Mouse (Mus musculus) ES-E14 (cell line): ENCODE results near the gene Slc10a7. TPM values are rescaled to one million over a fixed set of nuclear protein-coding genes. Genes with fewer than 3 reads are reported as not detected.

Experiments used
- DNase-seq: peaks from one replicate; pipeline ENCODE4 v3.0.0-alpha.2; 2013; ENCODE audit warnings: low read depth, low spot score
- H3K27ac ChIP-seq: 2 replicates; pipeline ENCODE4 v1.5.1; 2012; ENCODE audit warnings: low read depth, mild to moderate bottlenecking, low read length, moderate library complexity, mixed read lengths; ENCODE audit not compliant: poor library complexity, insufficient read depth, severe bottlenecking
- H3K36me3 ChIP-seq: 2 replicates; pipeline ENCODE4 v1.6.1; 2012; ENCODE audit warnings: mild to moderate bottlenecking, low read length, moderate library complexity, mixed read lengths; ENCODE audit not compliant: control insufficient read depth, poor library complexity, insufficient read depth, severe bottlenecking
- H3K4me1 ChIP-seq, 2 experiments: fragments of 150-350 bp in 1 of 2; sonication (generic) in 1 of 2; 2 replicates each; pipeline ENCODE4 v1.6.1; 2012; ENCODE audit warnings: low read length in 2 of 2, mild to moderate bottlenecking in 1 of 2, mixed read lengths in 1 of 2; ENCODE audit not compliant: control insufficient read depth in 2 of 2, insufficient read depth in 2 of 2, poor library complexity in 1 of 2
- H3K4me3 ChIP-seq, 2 experiments: fragments of 150-350 bp in 1 of 2; sonication (generic) in 1 of 2; 2 replicates each; pipeline ENCODE4 v1.5.1; 2012; ENCODE audit warnings: low read length in 2 of 2, low read depth in 1 of 2, mild to moderate bottlenecking in 1 of 2, mixed read lengths in 1 of 2; ENCODE audit not compliant: insufficient read depth in 1 of 2, poor library complexity in 1 of 2, severe bottlenecking in 1 of 2
- H3K9ac ChIP-seq: 2 replicates; pipeline ENCODE4 v1.6.1; 2012; ENCODE audit warnings: low read depth, mild to moderate bottlenecking, low read length, mixed read lengths; ENCODE audit not compliant: poor library complexity, insufficient read depth, severe bottlenecking
- H3K9me3 ChIP-seq: fragments of 150-350 bp; sonication (generic); 2 replicates; pipeline ENCODE4 v1.6.1; 2012; ENCODE audit warnings: low read depth, mild to moderate bottlenecking, low read length; ENCODE audit not compliant: control insufficient read depth, insufficient read depth
- CHD2 ChIP-seq: IDR thresholded peaks from 2 replicates; pipeline ENCODE4 v1.6.1; 2014; ENCODE audit warnings: mild to moderate bottlenecking, low read depth, low read length, inconsistent platforms
- HCFC1 ChIP-seq: IDR thresholded peaks from 2 replicates; pipeline ENCODE4 v1.6.1; 2012; ENCODE audit warnings: low read length, inconsistent platforms, borderline replicate concordance; ENCODE audit not compliant: insufficient read depth
- MAFK ChIP-seq: IDR thresholded peaks from 2 replicates; pipeline ENCODE4 v1.6.1; 2014; ENCODE audit warnings: mild to moderate bottlenecking, low read depth, low read length, inconsistent platforms; ENCODE audit not compliant: insufficient read depth
- ZC3H11A ChIP-seq: IDR thresholded peaks from 2 replicates; pipeline ENCODE4 v1.6.1; 2012; ENCODE audit warnings: low read depth, mild to moderate bottlenecking, inconsistent platforms, low read length, borderline replicate concordance
- ZNF384 ChIP-seq: IDR thresholded peaks from 2 replicates; pipeline ENCODE4 v1.6.1; 2012; ENCODE audit warnings: low read depth, low read length, inconsistent platforms
- in situ Hi-C, 2 experiments: fragments of 600-800 bp; cut with MboI; formaldehyde crosslinking; loops; one replicate each; pipeline ENCODE4 v1.15.1; 2025; ENCODE audit warnings: low sequenced_read_pairs in 2 of 2, inconsistent platforms in 1 of 2; ENCODE audit not compliant: unreplicated experiment in 2 of 2
- total RNA-seq: library from RNA; depleted of rRNA; stranded (reverse); fragments of 300-350 nt; gene quantifications from 2 replicates; pipeline ENCODE4 v1.2.3, GENCODE M21; 2012; rRNA removed

The Slc10a7 gene
- total RNA-seq, 1 experiment = 30.5 TPM

GRCm38 (mm10) chr8:78764976-78765375, 255.8 kb downstream of the Slc10a7 start:
- Histone ChIP-seq H3K4me3 (no peak overlapping the region), H3K4me1 (no peaks in the 10 kb centered on the region), H3K36me3 (no peaks in the 10 kb centered on the region), H3K27ac (no peak overlapping the region; the same call in 1 of the 2 replicates), H3K9ac (no peak overlapping the region), H3K9me3 (peaks cover 2% of the 10 kb centered on the region; the same call in 1 of the 2 replicates)
- in situ Hi-C loops = no loop called here
- no peak for DNase-seq
- no peak for TF ChIP-seq ZNF384
- no peak for TF ChIP-seq MAFK

DNA sequence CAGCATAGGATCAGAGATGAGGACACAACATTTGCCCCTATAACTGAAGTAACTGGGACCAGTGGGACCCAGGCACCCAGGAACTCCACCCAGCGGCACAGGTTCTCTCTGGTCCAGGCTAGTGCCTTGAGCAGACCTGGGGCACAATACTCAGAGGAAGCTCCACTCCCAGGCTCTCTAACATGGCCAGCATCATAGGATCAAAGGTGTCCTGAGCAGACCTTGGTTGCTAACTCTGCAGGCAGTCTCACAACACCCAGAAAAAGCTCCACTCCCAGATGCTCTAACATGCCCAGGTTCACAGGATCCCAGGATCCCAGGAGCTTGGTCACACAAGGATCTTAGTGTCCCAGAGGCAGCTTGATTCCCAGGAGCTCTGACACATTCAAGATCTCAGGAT, 256.4 kb downstream of the Slc10a7 start:
- in situ Hi-C loops = no loop called here
- no peaks in the 10 kb centered on the region for H3K4me1 ChIP-seq
- H3K27ac ChIP-seq = no peak overlapping the region
- DNase-seq = no peak
- H3K9me3 ChIP-seq = peaks cover 2% of the 10 kb centered on the region; the same call in 1 of the 2 replicates
- H3K36me3 ChIP-seq = no peaks in the 10 kb centered on the region
- no peak overlapping the region for H3K4me3 ChIP-seq
- TF ChIP-seq CHD2 (no peak), HCFC1 (no peak), ZNF384 (no peak), ZC3H11A (no peak), MAFK (no peak)
- H3K9ac ChIP-seq = no peak overlapping the region

GRCm38 (mm10) chr8:78770584-78770983, 261.4 kb downstream of the Slc10a7 start:
- no peak for DNase-seq
- H3K4me1 ChIP-seq = no peaks in the 10 kb centered on the region

GRCm38 (mm10) chr8:78771256-78771655, 262.1 kb downstream of the Slc10a7 start:
- no peak for DNase-seq
- no peak overlapping the region for H3K27ac ChIP-seq
- H3K9me3 ChIP-seq = no peaks in the 10 kb centered on the region
- H3K9ac ChIP-seq = no peak overlapping the region
- no peak for TF ChIP-seq ZNF384
- TF ChIP-seq MAFK = no peak
- no peak for TF ChIP-seq ZC3H11A
- no peak for TF ChIP-seq CHD2
- TF ChIP-seq HCFC1 = no peak
- H3K4me3 ChIP-seq = no peak overlapping the region
- no peaks in the 10 kb centered on the region for H3K36me3 ChIP-seq
- no peaks in the 10 kb centered on the region for H3K4me1 ChIP-seq
- in situ Hi-C loops = no loop called here

More at GRCm38 (mm10) chr8:78770584-78770983, 261.4 kb downstream of the Slc10a7 start:
- no peaks in the 10 kb centered on the region for H3K36me3 ChIP-seq
- TF ChIP-seq ZNF384 = no peak
- no peak overlapping the region for H3K27ac ChIP-seq
- in situ Hi-C loops = no loop called here
- H3K9me3 ChIP-seq = no peaks in the 10 kb centered on the region
- no peak overlapping the region for H3K4me3 ChIP-seq
- no peak overlapping the region for H3K9ac ChIP-seq

GRCm38 (mm10) chr8:78776816-78777215, 267.7 kb downstream of the Slc10a7 start:
- no peaks in the 10 kb centered on the region for H3K36me3 ChIP-seq
- no peak for DNase-seq
- no peak for TF ChIP-seq CHD2
- in situ Hi-C loops = no loop called here
- H3K9ac ChIP-seq = no peak overlapping the region
- no peak overlapping the region for H3K4me3 ChIP-seq
- no peak overlapping the region for H3K27ac ChIP-seq
- H3K4me1 ChIP-seq = 0 out of 4 replicates have a peak, but pooled peaks cover 2% of the 10 kb centered on the region in 2 experiments
- no peaks in the 10 kb centered on the region for H3K9me3 ChIP-seq

Other genes starting within 250 kb of the Slc10a7 start
- 0.85 and 1.2 TPM in 2 replicates for gene Pou4f2, start 72.7 kb upstream of the Slc10a7 start, total RNA-seq
- gene Rbmxl1, start 448 bp upstream of the Slc10a7 start, total RNA-seq = 90.3 and 124 TPM in 2 replicates